22 mouse cellular contexts compared by ENCODE assay signal in genomic region chr10:8926906-8927305, GRCm38 (mm10).
"Had no signal": no experiment of that assay in that cellular context is flagged by ENCODE, and none has a peak within 500 bp of the region (broad histone marks: within the 10 kb centered on the region; RNA-seq: fewer than 3 reads in every experiment).

No protein-coding gene starts in this region.

- H3K9me3 ChIP-seq: heart, embryonic 10.5 days; heart, embryonic 12.5 days; hindbrain, embryonic 13.5 days; hindbrain, embryonic 15.5 days; intestine, embryonic 15.5 days; limb, embryonic 10.5 days; limb, embryonic 12.5 days; liver, embryonic 13.5 days; liver, embryonic 15.5 days had no signal

- H3K27ac ChIP-seq: gastrocnemius, adult 2 months; heart, embryonic 10.5 days; hindbrain, embryonic 13.5 days; hindbrain, embryonic 15.5 days; intestine, embryonic 15.5 days; layer of hippocampus, adult 2 months; left cerebral cortex, adult 2 months; limb, embryonic 12.5 days; liver, embryonic 13.5 days; liver, embryonic 15.5 days had no signal

- H3K9ac ChIP-seq: heart, embryonic 12.5 days; hindbrain, embryonic 13.5 days; hindbrain, embryonic 15.5 days; intestine, embryonic 15.5 days; limb, embryonic 12.5 days; liver, embryonic 13.5 days; liver, embryonic 15.5 days; liver, postnatal 0 days had no signal

- H3K27me3 ChIP-seq: heart, embryonic 12.5 days; hindbrain, embryonic 13.5 days; hindbrain, embryonic 15.5 days; intestine, embryonic 15.5 days; limb, embryonic 12.5 days; liver, embryonic 13.5 days; liver, embryonic 15.5 days had no signal

- H3K4me2 ChIP-seq: heart, embryonic 12.5 days; hindbrain, embryonic 13.5 days; hindbrain, embryonic 15.5 days; intestine, embryonic 15.5 days; limb, embryonic 12.5 days; liver, embryonic 11.5 days; liver, embryonic 13.5 days; liver, embryonic 15.5 days had no signal

- DNase-seq: gastrocnemius, adult 2 months; gastrocnemius, postnatal 10 days; gastrocnemius, postnatal 25 days; heart, adult 18-20 months; heart, postnatal 10 days; kidney, postnatal 10 days; liver; liver, embryonic 13.5 days; liver, postnatal 0 days had no signal

- H3K4me3 ChIP-seq: gastrocnemius, adult 2 months; heart, embryonic 10.5 days; heart, embryonic 12.5 days; hindbrain, embryonic 13.5 days; hindbrain, embryonic 15.5 days; intestine, embryonic 15.5 days; layer of hippocampus, adult 2 months; left cerebral cortex, adult 2 months; limb, embryonic 10.5 days; limb, embryonic 12.5 days; liver, embryonic 13.5 days; liver, embryonic 15.5 days had no signal

- ATAC-seq: inflammation-experienced regulatory T-cells, adult 6 months; intestine, embryonic 15.5 days; intestine, postnatal 0 days; liver, postnatal 0 days had no signal

- H3K36me3 ChIP-seq: heart, embryonic 10.5 days; heart, embryonic 12.5 days; hindbrain, embryonic 13.5 days; hindbrain, embryonic 15.5 days; intestine, embryonic 15.5 days; limb, embryonic 10.5 days; limb, embryonic 12.5 days; liver, embryonic 13.5 days; liver, embryonic 15.5 days had no signal

- H3K4me1 ChIP-seq: heart, embryonic 10.5 days; liver, embryonic 13.5 days had no signal
